Mouse (Mus musculus) forebrain, embryonic 10.5 days (tissue): ENCODE data around the gene Zpbp2. TPM values are rescaled to one million over a fixed set of nuclear protein-coding genes. Genes with fewer than 3 reads are reported as not detected.

Source experiments
- DNase-seq: peaks from one replicate; pipeline ENCODE4 v3.0.0-alpha.2; 2017; ENCODE audit warnings: low spot score; ENCODE audit errors: extremely low spot score
- H3K27ac ChIP-seq: fragments of 300-500 bp; sonication (generic); 2 replicates; pipeline ENCODE4 v1.5.1; 2016; ENCODE audit warnings: mild to moderate bottlenecking
- H3K27me3 ChIP-seq: fragments of 300-500 bp; sonication (generic); 2 replicates; pipeline ENCODE4 v1.6.1; 2016; ENCODE audit warnings: mild to moderate bottlenecking; ENCODE audit not compliant: poor library complexity, severe bottlenecking
- H3K36me3 ChIP-seq: fragments of 300-500 bp; sonication (generic); replicated peaks from 2 replicates; pipeline ENCODE4 v1.6.1; 2016; ENCODE audit warnings: mild to moderate bottlenecking, moderate library complexity
- H3K4me1 ChIP-seq: fragments of 300-500 bp; sonication (generic); 2 replicates; pipeline ENCODE4 v1.6.1; 2016
- H3K4me3 ChIP-seq: fragments of 300-500 bp; sonication (generic); 2 replicates; pipeline ENCODE4 v1.5.1; 2016; ENCODE audit warnings: mild to moderate bottlenecking, moderate library complexity
- H3K9me3 ChIP-seq: fragments of 300-500 bp; sonication (generic); 2 replicates; pipeline ENCODE4 v1.6.1; 2016; ENCODE audit warnings: mild to moderate bottlenecking, moderate library complexity
- WGBS: fragments of 180-500 bp; shearing (Covaris S2); methylation state at CpG from one replicate; pipeline ENCODE4 v1.1.7; 2016; 5-methylcytosine and 5-hydroxymethylcytosine counted together
- polyA plus RNA-seq: library from polyadenylated mRNA; unstranded; fragments of >200 nt; fragmentation: Nextera tagmentation; extraction: Ambion mirVana; gene quantifications from 2 replicates; pipeline ENCODE4 v1.2.1, GENCODE M21; 2016

Gene Zpbp2
- polyA plus RNA-seq, 1 experiment from 2014 or later: 0.26 TPM

- peaks cover 9% of the 10 kb centered on the region for H3K4me1 ChIP-seq
- peaks cover 75% of the 10 kb centered on the region for H3K27me3 ChIP-seq
- WGBS: 87% methylated on average over 1 of the region's 1 CpGs
- H3K36me3 ChIP-seq: no peaks in the 10 kb centered on the region
- no peak overlapping the region for H3K4me3 ChIP-seq
- peaks cover 7% of the 10 kb centered on the region; the same call in 1 of the 2 replicates for H3K9me3 ChIP-seq
- no peak overlapping the region for H3K27ac ChIP-seq
- no peak for DNase-seq
These were observed 7.5 kb upstream of the Zpbp2 start for GRCm38 (mm10) chr11:98543414-98543813.

- Histone ChIP-seq H3K9me3 (peaks cover 3% of the 10 kb centered on the region; the same call in 1 of the 2 replicates), H3K4me1 (peaks cover 9% of the 10 kb centered on the region), H3K27me3 (peaks cover 92% of the 10 kb centered on the region), H3K27ac (no peak overlapping the region), H3K36me3 (no peaks in the 10 kb centered on the region), H3K4me3 (peak overlapping the region; percentile 55)
- DNase-seq: no peak
- WGBS: 4% methylated on average over 16 of the region's 16 CpGs
These were observed 5.8 kb upstream of the Zpbp2 start for GRCm38 (mm10) chr11:98544890-98545677.

- no peaks in the 10 kb centered on the region for H3K9me3 ChIP-seq
- 1% methylated on average over 58 of the region's 58 CpGs for WGBS
- H3K4me1 ChIP-seq: peaks cover 13% of the 10 kb centered on the region
- H3K27ac ChIP-seq: no peak within 1 kb of the TSS
- peaks cover 98% of the 10 kb centered on the region for H3K27me3 ChIP-seq
- peak within 1 kb of the TSS; percentile 55 for H3K4me3 ChIP-seq
- H3K36me3 ChIP-seq: no peaks in the 10 kb centered on the region
- DNase-seq: peak; percentile 50
These were observed 5.1 kb upstream of the Zpbp2 start, which contains the start of gene Ikzf3 for GRCm38 (mm10) chr11:98545711-98546231. Ikzf3 (minus strand) TSS chr11:98546031.

- no peak overlapping the region for H3K27ac ChIP-seq
- peaks cover 89% of the 10 kb centered on the region for H3K27me3 ChIP-seq
- H3K36me3 ChIP-seq: no peaks in the 10 kb centered on the region
- peaks cover 19% of the 10 kb centered on the region for H3K4me1 ChIP-seq
- 46% methylated on average over 12 of the region's 12 CpGs for WGBS
- no peak for DNase-seq
- H3K4me3 ChIP-seq: no peak overlapping the region
- H3K9me3 ChIP-seq: no peaks in the 10 kb centered on the region
These were observed 4.2 kb upstream of the Zpbp2 start for GRCm38 (mm10) chr11:98546529-98547307.

GRCm38 (mm10) chr11:98547308-98547693 is 3.6 kb upstream of the Zpbp2 start:
- WGBS: 53% methylated on average over 3 of the region's 3 CpGs
- Histone ChIP-seq H3K27me3 (peaks cover 88% of the 10 kb centered on the region), H3K4me1 (peaks cover 20% of the 10 kb centered on the region), H3K27ac (no peak overlapping the region), H3K9me3 (no peaks in the 10 kb centered on the region), H3K36me3 (no peaks in the 10 kb centered on the region), H3K4me3 (no peak overlapping the region)
- no peak for DNase-seq

- DNase-seq: no peak
- H3K4me3 ChIP-seq: no peak overlapping the region
- peaks cover 20% of the 10 kb centered on the region for H3K4me1 ChIP-seq
- H3K36me3 ChIP-seq: no peaks in the 10 kb centered on the region
- no peak overlapping the region for H3K27ac ChIP-seq
- H3K9me3 ChIP-seq: no peaks in the 10 kb centered on the region; the same call in 1 of the 2 replicates
- WGBS: 73% methylated on average over 4 of the region's 4 CpGs
- H3K27me3 ChIP-seq: peaks cover 67% of the 10 kb centered on the region
These were observed 1.5 kb upstream of the Zpbp2 start for GRCm38 (mm10) chr11:98549363-98549762.

- Histone ChIP-seq H3K36me3 (no peaks in the 10 kb centered on the region), H3K4me1 (peaks cover 17% of the 10 kb centered on the region), H3K4me3 (peak overlapping the region; percentile 66), H3K9me3 (no peaks in the 10 kb centered on the region; the same call in 1 of the 2 replicates), H3K27ac (peak overlapping the region; percentile 88), H3K27me3 (peaks cover 56% of the 10 kb centered on the region)
- WGBS: 19% methylated on average over 20 of the region's 20 CpGs
- no peak for DNase-seq
These were observed 454 bp upstream of the Zpbp2 start for GRCm38 (mm10) chr11:98550311-98550974.

GRCm38 (mm10) chr11:98553966-98554365 is 3.1 kb downstream of the Zpbp2 start:
- Histone ChIP-seq H3K4me3 (no peak overlapping the region), H3K27me3 (peaks cover 21% of the 10 kb centered on the region), H3K27ac (no peak overlapping the region), H3K9me3 (no peaks in the 10 kb centered on the region; the same call in 1 of the 2 replicates), H3K4me1 (peaks cover 11% of the 10 kb centered on the region), H3K36me3 (no peaks in the 10 kb centered on the region)
- 90% methylated on average over 4 of the region's 4 CpGs for WGBS
- DNase-seq: no peak

- peaks cover 11% of the 10 kb centered on the region for H3K4me1 ChIP-seq
- WGBS: 73% methylated on average over 12 of the region's 12 CpGs
- DNase-seq: no peak
- H3K27ac ChIP-seq: no peak overlapping the region
- no peaks in the 10 kb centered on the region for H3K36me3 ChIP-seq
- H3K9me3 ChIP-seq: no peaks in the 10 kb centered on the region; the same call in 1 of the 2 replicates
- H3K27me3 ChIP-seq: peaks cover 9% of the 10 kb centered on the region
- no peak overlapping the region for H3K4me3 ChIP-seq
These were observed 4.3 kb downstream of the Zpbp2 start for GRCm38 (mm10) chr11:98555124-98555700.

- no peak overlapping the region for H3K4me3 ChIP-seq
- H3K4me1 ChIP-seq: peaks cover 21% of the 10 kb centered on the region
- H3K27me3 ChIP-seq: no peaks in the 10 kb centered on the region; the same call in 1 of the 2 replicates
- WGBS: 40% methylated on average over 7 of the region's 7 CpGs
- no peaks in the 10 kb centered on the region for H3K36me3 ChIP-seq
- DNase-seq: no peak
- peak overlapping the region; percentile 8; the same call in 1 of the 2 replicates for H3K27ac ChIP-seq
- H3K9me3 ChIP-seq: no peaks in the 10 kb centered on the region
These were observed 10.0 kb downstream of the Zpbp2 start for GRCm38 (mm10) chr11:98560942-98561341.

- H3K36me3 ChIP-seq: no peaks in the 10 kb centered on the region
These were observed 12.1 kb downstream of the Zpbp2 start for GRCm38 (mm10) chr11:98563025-98563424.

GRCm38 (mm10) chr11:98563921-98564414 is 13.1 kb downstream of the Zpbp2 start:
- H3K4me1 ChIP-seq: peaks cover 21% of the 10 kb centered on the region
- H3K36me3 ChIP-seq: no peaks in the 10 kb centered on the region
- no peak overlapping the region for H3K27ac ChIP-seq
- WGBS: 77% methylated on average over 13 of the region's 13 CpGs
- no peak overlapping the region for H3K4me3 ChIP-seq
- DNase-seq: no peak
- 0 out of 2 replicates have a peak, but pooled peaks cover 2% of the 10 kb centered on the region for H3K9me3 ChIP-seq
- no peaks in the 10 kb centered on the region for H3K27me3 ChIP-seq

More at GRCm38 (mm10) chr11:98563025-98563424, 12.1 kb downstream of the Zpbp2 start:
- H3K27me3 ChIP-seq: no peaks in the 10 kb centered on the region; the same call in 1 of the 2 replicates
- H3K4me1 ChIP-seq: peaks cover 21% of the 10 kb centered on the region
- no peak for DNase-seq
- no peaks in the 10 kb centered on the region for H3K9me3 ChIP-seq
- no peak overlapping the region for H3K4me3 ChIP-seq
- H3K27ac ChIP-seq: no peak overlapping the region
- 84% methylated on average over 3 of the region's 3 CpGs for WGBS
